Mouse (Mus musculus): ENCODE data around the gene Bcl11a.

Gene Bcl11a

DNA sequence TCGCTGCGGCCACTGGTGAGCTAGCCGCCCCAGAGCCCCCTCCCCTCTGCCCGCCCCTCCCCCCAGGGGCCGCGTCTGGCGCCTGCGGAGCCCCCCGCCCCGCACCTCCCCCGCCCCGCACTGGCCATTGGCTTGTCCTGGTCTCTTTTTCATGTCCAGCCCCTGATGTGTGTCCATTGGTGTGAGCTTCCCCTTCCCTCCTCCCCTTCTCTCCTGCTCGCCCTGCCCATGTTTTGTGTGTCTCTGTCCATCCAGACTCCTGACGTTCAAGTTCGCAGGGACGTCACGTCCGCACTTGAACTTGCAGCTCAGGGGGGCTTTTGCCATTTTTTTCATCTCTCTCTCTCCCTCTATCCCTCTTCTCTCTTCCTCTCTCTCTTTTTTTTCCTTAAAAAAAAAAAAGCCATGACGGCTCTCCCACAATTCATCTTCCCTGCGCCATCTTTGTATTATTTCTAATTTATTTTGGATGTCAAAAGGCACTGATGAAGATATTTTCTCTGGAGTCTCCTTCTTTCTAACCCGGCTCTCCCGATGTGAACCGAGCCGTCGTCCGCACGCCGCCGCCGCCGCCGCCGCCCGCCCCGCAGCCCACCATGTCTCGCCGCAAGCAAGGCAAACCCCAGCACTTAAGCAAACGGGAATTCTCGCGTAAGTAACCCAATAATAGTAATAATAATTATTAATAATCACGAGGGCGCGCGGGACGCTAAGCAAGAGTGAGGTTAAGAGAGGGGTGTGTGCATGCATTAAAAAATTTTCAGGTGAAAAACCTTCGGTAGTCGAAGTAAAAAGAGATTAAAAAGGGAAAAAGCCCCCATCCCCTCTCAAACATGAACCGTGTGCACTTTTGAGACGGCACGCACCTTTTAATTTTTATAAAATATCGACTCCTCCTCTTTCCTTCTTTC, at the start of gene Bcl11a:
Gene Bcl11a (plus strand): TSS at position 262 of the 911 bp plus-strand sequence.
- no peak for DNase-seq (ENCODE audit: low read depth, low spot score)

GRCm38 (mm10) chr11:24044025-24044424, 33.8 kb upstream of the Bcl11a start:
- no peak for DNase-seq (ENCODE audit: low read depth, low spot score)

GRCm38 (mm10) chr11:24049226-24050031, 28.4 kb upstream of the Bcl11a start:
- peak; percentile 42 for DNase-seq (ENCODE audit: low read depth, low spot score)

GRCm38 (mm10) chr11:24050032-24050757, 27.7 kb upstream of the Bcl11a start:
- DNase-seq (ENCODE audit: low read depth, low spot score), result no peak

DNA sequence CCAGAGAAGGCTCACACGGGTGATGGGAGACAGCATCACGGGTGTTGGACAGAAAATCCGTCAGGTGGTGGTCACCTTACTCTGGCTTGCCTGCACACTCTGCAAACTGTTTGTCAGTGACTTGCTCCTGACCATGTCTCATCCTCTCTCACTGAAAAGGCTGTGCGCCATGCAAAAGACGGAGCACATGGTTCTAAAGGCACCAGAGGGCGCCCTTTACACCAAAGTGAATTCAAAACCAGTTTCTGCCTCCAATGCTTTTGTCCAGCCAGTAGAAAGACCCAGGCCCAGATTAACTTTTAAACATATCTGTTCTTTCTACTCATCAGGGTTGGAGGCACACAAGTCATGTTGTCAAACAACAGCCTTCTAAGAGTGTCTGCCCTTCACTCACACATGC, 25.0 kb upstream of the Bcl11a start:
- no peak for DNase-seq (ENCODE audit: low read depth, low spot score)

DNA sequence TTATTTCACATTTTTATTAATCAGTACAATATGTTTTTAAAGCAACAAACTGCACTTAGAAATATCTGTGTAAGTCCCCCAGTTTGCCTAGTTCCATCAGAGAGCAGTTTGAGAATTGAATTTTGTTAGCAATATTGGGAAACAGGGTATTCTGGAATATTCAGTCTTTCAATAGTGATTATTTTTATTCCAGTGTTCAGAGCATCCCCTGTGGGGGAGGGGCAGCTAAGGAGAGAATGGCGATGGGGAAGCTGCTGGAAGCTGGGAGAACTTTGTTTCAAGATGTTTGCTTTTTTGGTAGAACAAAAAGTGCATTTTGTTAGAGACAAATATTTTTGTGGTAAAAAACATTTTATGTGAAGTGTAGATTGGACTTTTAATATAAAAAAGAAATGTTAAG, 18.7 kb upstream of the Bcl11a start:
- DNase-seq (ENCODE audit: low read depth, low spot score), result no peak

GRCm38 (mm10) chr11:24060428-24060827, 17.4 kb upstream of the Bcl11a start:
- DNase-seq (ENCODE audit: low read depth, low spot score), result no peak

GRCm38 (mm10) chr11:24061819-24062218, 16.0 kb upstream of the Bcl11a start:
- no peak for DNase-seq (ENCODE audit: low read depth, low spot score)

- DNase-seq (ENCODE audit: low read depth, low spot score), result no peak
Measured at GRCm38 (mm10) chr11:24062495-24063096, 15.3 kb upstream of the Bcl11a start.

DNA sequence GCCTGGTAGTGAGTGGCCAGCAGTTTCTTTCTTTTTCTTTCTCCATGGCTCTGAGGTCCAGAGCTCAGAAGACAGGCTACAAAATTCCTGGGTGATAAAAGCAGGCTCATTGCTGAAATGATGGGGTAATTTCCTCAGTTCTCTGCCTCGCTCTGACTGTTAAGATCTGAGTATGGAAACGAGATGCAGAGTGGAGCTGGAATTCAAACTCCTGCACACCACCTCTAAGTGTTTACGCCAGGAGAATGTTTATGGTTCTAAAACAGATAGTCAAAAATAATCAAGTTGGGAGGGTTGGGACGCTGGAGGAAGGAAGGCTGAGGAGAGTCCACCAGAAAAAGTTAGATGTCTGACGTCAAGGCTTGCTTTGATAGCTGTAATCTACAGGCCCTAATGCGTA, 13.6 kb upstream of the Bcl11a start:
- DNase-seq (ENCODE audit: low read depth, low spot score), result no peak

GRCm38 (mm10) chr11:24065313-24065712, 12.5 kb upstream of the Bcl11a start:
- no peak for DNase-seq (ENCODE audit: low read depth, low spot score)

- no peak for DNase-seq (ENCODE audit: low read depth, low spot score)
Measured at GRCm38 (mm10) chr11:24074021-24074591, 3.8 kb upstream of the Bcl11a start.

GRCm38 (mm10) chr11:24074634-24075104, 3.2 kb upstream of the Bcl11a start, which contains the start of gene A830031A19Rik:
A830031A19Rik (minus strand) TSS chr11:24075054.
- peak; percentile 5 for DNase-seq (ENCODE audit: low read depth, low spot score)

- no peak for DNase-seq (ENCODE audit: low read depth, low spot score)
Measured at GRCm38 (mm10) chr11:24075486-24076126, 2.2 kb upstream of the Bcl11a start.

DNA sequence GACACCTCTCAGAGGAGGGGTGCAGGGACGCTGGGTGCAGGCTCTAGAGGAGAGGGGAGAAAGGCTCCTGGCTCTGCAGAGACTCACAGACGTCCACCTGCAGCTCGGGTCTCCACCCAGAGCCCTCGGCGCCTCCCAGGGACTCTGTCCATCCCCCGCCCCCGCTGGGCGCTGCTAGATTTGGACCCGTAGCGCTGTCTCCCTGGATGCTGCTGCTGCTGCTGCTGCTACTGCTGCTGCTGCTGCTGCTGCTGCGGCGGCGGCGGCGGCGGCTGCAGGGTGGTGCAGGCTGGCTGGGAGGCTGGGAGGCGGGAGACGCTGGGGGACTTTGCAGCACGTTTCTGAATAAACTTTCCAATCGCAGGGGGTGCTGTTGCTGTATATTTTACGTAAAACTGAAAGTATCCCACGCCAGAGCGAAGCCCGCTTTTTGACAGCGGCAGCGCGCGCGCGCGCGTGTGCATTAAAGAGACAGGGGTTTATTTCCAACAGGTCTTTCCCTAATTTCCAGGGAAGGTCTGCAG, 1.7 kb upstream of the Bcl11a start:
- DNase-seq (ENCODE audit: low read depth, low spot score), result peak; percentile 58

- peak; percentile 4 for DNase-seq (ENCODE audit: low read depth, low spot score)
Measured at GRCm38 (mm10) chr11:24076821-24077730, 780 bp upstream of the Bcl11a start.

- DNase-seq (ENCODE audit: low read depth, low spot score), result no peak
Measured at GRCm38 (mm10) chr11:24078706-24079316, 955 bp downstream of the Bcl11a start.

Measured in CD4-positive helper T cell, adult 2 months (primary cell).